Mouse (Mus musculus): ENCODE results near the gene Prpf38b. TPM values are rescaled to one million over a fixed set of nuclear protein-coding genes. Genes with fewer than 3 reads are reported as not detected.
"Not testable (repeated sequence)": the region's sequence is repeated elsewhere in the genome, so short reads cannot be mapped to it uniquely, and the experiment has no call there.

Gene Prpf38b
- total RNA-seq, 2 experiments from 2014 or later: 42.2 to 42.8 TPM

DNA sequence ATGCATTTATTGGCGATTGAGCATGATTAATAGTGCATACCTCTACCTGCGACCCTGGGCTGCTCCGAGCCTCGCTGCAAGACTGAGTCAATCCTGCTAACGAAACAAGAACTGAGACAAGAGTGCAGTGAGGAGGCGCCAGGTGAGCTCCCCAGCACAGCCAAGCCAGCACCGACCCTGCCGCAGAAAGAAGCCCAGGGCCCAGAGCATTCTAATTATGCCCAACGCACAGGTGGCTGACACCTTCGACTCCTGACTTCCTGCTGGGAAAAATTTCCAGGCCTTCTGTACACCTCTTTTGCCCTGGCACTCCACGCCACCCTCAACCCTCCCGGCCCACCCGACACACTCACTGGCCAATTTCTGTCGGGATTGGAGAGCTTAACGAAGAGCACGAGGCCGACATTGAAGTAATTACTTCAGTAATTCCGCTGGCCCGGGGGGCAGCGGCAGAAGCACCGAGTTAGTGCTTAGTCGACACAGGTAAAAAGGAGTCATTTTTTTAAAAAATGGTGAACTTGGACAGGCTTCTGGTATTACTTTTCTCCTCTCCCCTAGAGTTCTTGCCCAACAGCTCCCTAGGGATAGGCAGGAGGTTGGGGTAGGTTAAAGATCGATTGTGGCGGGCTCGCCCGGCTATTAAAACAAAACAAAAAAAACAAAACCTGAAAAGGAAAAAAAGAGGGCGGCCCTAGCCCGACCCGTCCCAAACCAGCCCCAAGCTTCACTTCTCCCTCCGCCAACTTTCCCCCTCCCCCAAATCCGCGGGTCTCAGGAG lies 1.0 kb downstream of the Prpf38b start:
- intact Hi-C loops (cut with DNase I): loop anchor here (5.0 kb wide), 2 partner anchors 68 to 117 kb away; partner anchors contain the start of genes Fam102b and Stxbp3
- DNase-seq (ENCODE audit: low spot score in 2 of 2): no peak

DNA sequence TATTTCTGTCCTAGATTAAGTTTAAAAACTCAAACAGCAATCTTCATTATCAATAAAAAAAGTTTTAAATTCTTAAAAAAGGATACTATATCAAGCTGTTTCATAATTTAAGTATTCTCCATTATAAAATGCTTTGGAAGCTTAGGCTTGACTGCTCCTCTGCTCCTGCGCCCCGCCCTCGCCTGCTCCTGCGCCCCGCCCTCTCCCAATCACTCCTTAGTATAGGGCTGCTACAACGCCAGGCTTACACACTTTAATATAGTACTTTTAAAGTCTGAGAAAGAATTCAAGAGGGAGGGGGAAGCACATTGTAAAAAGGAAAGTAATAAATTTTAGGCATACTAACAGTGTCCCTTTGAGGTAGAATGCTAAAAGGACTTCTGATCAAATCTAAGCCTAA lies 8.6 kb downstream of the Prpf38b start:
- intact Hi-C loops (cut with DNase I): no loop called here
- no peak for DNase-seq (ENCODE audit: low spot score in 2 of 2)

DNA sequence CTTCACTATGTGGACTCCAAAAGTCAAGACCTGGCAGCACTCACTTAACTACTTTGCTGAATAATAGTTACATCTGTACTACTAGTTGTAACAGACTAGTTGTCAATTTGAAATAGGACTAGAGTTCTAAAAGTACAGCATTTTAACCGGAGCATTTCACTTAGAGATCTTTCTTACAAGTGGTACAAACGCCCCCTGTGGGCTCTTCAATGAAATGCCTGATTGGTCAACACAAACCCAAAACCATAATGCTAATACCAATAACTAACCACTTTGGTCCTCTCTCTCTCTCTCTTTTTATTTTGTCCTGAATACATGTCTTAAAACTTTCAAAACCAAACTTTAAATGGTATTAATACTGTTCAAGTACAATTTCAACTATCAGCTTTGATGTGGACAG lies 9.5 kb downstream of the Prpf38b start:
- intact Hi-C loops (cut with DNase I): no loop called here
- no peak for DNase-seq (ENCODE audit: low spot score in 2 of 2)

DNA sequence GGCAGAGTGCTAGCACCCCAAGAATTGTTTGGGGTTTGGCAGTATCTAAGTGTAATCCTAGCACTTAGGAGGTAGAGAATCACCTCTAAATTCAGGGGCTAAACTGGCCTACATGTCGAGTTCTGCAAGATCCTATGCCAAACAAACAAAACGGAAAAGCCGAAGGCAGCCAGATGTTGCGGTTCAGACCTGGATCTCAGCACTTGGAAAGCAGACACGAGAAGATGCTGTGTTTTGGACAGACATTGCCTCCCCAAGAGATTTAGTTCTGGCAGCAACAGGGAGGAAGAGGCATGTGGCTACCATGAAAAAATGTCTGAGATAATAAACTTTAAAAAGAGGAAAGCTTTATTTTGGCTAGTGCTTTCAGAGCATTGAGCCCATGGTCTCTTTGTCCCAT lies 10.8 kb downstream of the Prpf38b start:
- DNase-seq (ENCODE audit: low spot score in 2 of 2): no peak
- intact Hi-C loops (cut with DNase I): no loop called here

DNA sequence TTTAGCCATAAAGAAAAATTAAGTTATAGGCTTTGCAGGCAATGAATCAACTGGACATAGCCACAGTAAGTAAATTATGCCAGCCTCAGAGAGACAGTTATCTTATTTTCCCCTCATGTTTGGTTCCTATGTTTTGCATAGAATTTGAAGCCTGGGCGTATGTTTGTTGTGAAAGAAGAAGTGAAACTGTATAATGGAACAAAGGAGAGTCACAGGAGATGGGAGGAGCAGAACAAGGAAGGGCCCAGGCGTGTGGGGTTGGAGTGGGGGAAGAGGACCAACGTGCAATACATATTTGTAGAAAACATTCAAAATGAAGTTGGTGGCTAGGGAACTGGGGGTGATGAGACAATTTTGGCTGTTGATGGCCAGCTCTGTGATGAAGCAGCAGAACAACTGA lies 11.4 kb downstream of the Prpf38b start:
- DNase-seq (ENCODE audit: low spot score in 2 of 2): no peak
- intact Hi-C loops (cut with DNase I): no loop called here

DNA sequence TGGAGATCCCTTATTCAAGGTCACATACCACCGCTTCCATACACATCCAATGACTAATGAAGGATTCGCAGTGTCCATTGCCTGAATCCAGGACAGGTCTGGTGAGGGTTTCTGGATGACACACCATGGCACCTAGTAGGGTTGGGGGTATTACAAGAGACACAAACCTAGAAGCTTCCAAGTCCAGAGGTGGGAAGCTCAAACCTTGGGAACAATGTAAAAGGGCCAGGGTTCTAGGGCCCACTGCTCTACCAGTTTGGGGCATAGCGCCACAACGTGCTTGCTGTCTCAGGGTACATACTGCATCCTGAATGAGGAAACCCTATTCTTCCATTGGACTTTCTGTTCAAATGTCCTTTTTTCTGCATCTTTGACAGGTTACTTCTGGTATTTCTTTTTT lies 12.9 kb downstream of the Prpf38b start:
- no peak for DNase-seq (ENCODE audit: low spot score in 2 of 2)
- intact Hi-C loops (cut with DNase I): no loop called here

DNA sequence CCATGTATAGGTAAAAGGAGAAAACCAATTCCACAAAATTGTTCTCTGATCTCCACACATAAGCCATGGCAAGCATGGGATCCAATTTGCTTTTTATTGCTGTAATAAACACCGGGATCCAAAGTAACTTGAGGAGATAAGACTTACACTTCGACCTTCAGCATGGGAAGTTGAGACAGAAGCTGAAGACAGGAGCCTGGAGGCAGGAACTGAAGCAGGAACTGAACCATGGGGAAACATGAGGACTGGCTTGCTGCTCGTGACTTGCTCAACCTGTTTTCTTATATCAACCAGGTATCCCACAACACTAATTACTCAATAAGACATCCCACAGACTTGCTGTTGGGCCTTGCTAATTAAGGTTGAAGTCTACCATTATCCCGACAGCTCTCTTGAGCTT lies 18.6 kb downstream of the Prpf38b start:
- no peak for DNase-seq (ENCODE audit: low spot score in 2 of 2)
- intact Hi-C loops (cut with DNase I): no loop called here

DNA sequence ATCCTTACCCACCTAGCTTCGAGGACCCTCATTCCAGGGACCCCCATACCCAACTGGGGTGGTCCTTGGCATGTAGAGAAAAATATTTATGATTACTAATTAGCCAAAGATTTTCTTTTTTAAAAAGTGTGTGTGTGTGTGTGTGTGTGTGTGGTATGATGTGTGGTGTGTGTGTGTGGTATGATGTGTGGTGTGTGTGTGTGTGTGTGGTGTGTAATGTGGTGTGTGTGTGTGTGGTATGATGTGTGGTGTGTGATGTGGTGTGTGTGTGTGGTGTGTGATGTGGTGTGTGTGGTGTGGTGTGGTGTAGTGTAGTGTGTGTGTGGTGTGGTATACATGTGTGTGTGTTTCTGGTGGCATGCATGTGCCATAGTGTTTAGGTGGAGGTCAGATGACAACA lies 19.4 kb downstream of the Prpf38b start:
- intact Hi-C loops (cut with DNase I): no loop called here
- no peak for DNase-seq (ENCODE audit: low spot score in 2 of 2)

DNA sequence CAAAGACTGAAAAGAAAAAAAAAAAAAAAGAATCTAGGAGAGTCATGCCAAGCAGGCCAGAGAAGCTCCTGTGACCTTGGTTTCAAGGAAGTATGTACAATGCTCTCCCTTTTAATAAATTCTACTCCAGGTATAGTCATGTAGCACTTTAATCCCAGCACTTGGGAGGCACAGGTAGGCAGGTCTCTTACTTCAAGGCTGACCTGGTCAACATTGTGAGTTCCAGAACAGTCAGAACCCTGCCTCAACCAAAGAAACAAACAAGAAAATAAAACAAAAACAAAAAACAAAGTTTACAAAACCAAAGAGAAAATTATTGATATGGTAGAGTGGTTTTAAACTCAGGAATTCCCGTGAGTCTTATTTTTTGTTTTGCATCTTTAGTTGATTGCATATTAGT lies 21.6 kb downstream of the Prpf38b start, which contains the start of gene Fndc7:
TSS of gene Fndc7 (minus strand) at position 101 of the 400 bp plus-strand sequence.
- intact Hi-C loops (cut with DNase I): no loop called here
- no peak for DNase-seq (ENCODE audit: low spot score in 2 of 2)

DNA sequence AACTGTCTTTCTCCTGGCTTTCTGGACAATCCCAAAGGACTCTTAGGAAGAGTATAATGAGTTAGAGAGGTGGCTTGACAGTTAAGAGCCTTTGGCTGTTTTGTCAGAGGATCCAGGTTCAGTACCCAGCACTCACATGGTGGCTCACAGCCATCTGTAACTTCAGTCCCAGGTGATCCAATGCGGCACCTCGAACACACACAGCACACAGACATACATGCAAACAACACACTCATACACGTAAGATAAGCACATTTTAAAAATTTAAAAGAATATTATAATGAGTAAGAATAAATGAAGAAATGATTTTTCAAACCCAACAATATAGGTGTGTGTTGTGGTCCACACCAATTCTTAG lies 23.9 kb downstream of the Prpf38b start:
- DNase-seq (ENCODE audit: low spot score in 2 of 2): no peak
- intact Hi-C loops (cut with DNase I): no loop called here

DNA sequence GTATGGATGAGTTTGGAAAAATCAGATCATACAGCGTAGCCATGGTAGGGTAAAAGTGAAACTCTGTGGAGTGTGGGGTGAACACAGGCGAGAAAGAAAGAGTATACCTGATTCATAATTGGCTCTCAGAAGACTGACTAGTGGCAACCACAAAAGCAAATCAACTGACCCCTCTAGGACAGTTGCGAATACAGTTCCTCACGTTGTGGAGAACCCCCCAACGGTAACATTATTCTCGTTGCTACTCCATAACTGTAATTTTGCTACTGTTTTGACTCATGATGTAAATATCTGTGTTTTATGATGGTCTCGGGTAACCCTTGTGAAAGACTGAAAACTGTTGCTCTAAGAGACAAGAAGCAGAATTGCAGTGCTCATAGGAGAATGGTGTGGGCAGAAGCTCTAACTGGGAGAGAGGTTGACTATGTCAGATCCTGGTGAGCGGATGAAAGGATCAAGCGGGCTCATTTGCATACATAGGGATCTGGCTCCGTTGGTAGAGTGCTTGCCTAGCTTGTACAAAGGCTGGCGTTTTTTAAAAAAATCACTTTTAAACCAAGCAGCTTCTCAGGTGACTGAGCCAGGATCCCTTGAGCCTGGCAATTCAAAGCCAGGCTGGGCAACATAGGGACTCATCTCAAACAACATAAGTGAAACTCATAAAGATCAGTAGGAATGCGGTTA lies 24.5 kb downstream of the Prpf38b start:
- DNase-seq (ENCODE audit: low spot score in 2 of 2): no peak
- intact Hi-C loops (cut with DNase I): no loop called here

DNA sequence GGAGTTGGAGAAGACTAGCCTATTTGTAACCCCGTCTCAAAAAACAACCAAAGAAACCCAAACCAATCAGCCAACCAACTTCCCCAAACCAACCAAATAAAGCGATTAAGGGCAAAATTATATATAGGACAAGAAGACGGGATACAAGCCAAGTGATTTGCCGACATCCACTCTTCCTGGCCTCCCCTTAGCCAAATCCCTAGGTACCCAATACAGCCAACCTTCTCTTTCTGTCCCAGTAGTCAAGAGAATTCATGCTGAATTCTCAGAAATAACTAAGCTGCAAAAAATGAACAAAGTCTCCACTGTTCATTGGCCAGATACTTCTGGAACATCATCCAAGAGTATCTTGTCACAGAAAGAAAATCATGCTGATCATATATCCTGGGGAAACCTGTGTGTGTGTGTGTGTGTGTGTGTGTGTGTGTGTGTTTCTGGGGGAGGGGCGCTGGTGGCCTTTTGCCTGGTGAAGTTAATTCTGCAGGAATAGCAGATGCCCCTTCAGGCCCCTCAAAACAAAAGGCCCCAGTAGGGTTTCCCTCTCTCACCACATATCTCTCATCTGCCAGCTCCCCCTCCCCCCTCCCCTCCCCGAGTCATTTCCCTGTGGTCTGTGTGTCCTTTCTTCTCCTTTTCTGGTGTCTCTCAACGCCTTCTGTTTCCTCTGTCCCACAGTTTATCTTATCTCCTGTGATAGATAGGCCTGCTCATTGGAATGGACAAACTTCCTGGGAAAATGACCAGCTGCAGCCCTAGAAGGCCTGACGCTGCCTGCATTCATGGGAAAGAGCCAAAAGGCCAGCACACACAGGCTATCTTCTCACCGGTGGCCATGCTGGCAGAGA lies 25.6 kb downstream of the Prpf38b start:
- DNase-seq (ENCODE audit: low spot score in 2 of 2): no peak
- intact Hi-C loops (cut with DNase I): no loop called here

DNA sequence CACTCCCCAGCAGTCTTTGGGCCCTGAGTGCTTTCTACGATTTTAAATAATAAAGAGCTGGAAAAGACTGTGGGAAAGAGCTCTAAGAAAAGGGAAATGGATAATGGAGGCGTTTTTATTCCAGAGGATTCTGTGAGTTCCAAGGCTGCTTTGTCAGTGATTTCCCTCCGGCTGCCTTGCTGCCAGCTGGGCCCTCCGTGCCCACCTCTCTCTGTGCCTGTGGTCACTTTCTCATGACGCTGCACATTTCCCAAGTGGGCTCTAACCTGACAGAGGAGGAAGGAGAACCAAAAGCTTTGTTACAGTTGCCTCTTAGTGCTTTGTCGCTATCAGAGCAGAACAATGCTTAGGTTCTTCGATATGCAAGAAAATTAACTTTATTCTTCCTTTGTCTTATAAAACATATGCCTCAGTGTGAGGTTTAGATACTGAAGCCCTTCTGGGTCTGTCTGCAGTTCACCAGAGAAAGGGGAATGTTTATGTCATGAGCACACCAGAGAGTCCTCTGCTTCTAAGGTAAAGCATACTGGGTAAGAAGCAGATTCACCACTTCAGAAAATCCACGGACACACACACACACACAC lies 26.7 kb downstream of the Prpf38b start:
- intact Hi-C loops (cut with DNase I): no loop called here
- DNase-seq (ENCODE audit: low spot score in 2 of 2): no peak

DNA sequence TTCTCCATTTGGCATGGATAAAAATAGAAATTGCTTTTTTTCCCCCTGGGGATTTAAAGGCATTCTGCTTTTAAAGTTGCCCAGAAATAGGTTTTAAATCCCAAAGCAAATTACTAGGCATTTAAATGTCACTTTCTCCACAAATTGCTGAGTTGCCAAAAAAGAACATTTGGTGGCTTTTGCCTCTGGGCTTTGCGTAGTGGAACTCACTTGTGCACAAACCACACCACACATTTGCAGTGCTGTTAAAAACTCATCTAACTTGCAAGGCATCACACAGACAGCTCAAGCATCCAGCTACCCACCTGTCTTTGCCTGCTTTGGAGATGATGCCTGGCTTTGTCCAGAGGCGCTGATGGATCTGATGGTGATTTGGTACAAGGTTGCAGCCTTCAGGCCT lies 28.5 kb downstream of the Prpf38b start:
- intact Hi-C loops (cut with DNase I): no loop called here
- DNase-seq (ENCODE audit: low spot score in 2 of 2): peak in 1 of 2 experiments; percentile 31

DNA sequence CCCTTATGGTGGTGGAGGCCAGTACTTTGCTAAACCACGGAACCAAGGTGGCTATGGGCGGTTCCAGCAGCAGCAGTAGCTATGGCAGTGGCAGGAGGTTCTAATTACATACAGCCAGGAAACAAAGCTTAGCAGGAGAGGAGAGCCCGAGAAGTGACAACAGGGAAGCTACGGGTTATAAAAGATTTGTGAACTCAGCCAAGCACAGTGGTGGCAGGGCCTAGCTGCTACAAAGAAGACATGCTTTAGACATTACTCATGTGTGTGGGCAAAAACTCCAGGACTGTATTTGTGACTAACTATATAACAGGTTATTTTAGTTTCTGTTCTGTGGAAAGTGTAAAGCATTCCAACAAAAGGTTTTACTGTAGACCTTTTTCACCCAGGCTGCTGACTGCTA lies 29.7 kb downstream of the Prpf38b start:
- DNase-seq (ENCODE audit: low spot score in 2 of 2): not testable (repeated sequence)

DNA sequence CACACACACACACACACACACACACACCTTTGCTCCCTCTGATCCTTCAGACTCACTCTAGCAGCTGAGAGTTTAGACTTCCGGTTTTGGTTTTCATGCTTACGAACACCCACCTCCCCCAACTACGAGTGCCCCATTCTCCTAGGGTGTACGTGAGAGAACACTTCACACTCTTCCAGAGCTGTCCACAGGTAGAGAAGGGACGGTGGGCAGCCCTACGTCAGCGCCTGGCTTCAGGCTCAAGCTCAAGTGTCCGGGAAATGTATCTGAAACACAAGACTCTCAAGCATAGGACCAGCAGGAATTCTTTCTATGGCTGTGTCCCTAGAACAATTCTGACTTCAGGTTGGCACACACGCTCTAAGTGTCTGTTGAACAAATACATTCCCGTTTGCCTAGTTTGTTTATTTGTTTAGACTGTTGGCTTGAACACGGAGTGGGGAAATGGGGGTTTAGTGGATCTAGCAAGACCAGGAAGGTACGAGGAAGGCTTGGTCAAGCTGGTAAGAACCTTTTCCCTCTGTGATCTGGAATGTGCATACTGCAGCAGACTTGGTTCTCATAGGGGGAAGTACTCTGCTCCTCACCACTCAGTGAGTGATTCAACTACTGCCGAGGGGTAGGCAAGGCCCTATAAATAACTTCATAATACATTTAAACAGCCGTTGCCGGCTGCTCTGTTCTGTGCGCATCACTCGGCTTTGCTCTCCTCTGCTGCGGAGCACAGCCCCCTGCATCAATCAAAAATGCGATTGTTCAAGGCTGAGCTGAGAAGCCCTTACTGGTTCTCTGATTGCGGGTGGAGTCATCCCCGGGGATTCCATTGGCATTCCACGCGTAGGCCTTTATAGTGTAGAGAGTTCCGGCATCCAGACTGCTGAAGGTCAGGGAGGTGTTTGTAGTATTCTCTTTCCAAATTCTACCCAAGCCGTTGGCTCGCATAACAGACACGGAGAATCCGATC lies 30.7 kb downstream of the Prpf38b start:
- peak; percentile 43 to 60 for DNase-seq (ENCODE audit: low spot score in 2 of 2)
- intact Hi-C loops (cut with DNase I): no loop called here

More for the DNA sequence above, 29.7 kb downstream of the Prpf38b start:
- intact Hi-C loops (cut with DNase I): not testable (repeated sequence)

DNA sequence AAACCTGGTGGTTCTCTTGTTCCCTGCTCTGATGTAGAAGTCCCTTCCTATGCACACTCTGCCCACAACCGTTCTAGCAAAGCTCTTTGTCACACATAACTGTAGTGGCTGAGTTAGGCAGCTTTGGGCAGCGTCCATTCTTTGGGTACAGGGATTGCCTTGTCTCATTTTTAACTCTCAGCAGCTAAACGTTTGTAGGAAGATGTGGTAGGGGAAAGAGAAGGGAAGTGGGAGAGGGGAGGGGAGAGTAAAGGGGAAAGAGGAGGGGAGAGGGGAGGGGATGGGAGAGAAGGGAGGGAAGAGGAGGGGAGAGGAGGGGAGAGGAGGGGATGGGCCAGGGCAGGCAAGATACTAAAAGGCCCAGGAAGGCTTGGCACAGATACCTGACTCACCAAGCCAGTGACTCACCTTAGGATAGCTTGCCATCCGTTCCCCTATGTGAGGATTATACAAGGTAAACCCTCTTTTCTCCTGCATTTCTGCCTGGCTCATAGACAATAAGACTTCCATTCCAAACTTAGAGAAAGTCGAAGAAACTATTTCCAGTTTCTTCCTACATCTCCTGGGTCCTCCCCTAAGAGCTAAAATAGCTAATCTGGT lies 31.6 kb downstream of the Prpf38b start:
- no peak for DNase-seq (ENCODE audit: low spot score in 2 of 2)
- intact Hi-C loops (cut with DNase I): no loop called here

DNA sequence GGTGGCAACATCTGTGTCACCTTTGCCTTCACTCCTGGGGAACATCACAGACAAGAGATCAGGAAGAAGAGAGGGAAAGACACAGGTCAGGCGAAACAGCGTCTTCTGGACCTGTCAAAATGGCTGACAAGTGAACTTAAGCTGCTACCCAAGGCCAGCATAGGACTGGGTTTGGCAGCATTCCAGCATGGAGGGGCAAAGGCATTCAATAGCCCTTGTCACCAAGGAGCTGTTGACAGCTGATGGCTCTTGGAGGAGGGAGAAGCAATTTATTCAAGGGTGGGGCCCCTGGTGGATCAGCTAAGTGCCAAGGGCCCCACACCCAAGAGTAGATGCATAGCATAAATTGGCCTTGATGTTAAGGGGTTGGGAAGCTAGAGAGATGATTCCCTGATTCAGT lies 32.4 kb downstream of the Prpf38b start:
- DNase-seq (ENCODE audit: low spot score in 2 of 2): no peak
- intact Hi-C loops (cut with DNase I): no loop called here
